Mouse (Mus musculus) limb, embryonic 14.5 days (tissue): ENCODE measurements at regions not wholly inside any gene's neighbourhood (a gene's known extent, or its start where the extent isn't known, plus 50 kb on each side); places are given as distances from the start of the nearest gene placed in this dataset.

Source experiments
- ATAC-seq: fragments of 200-750 bp; cut with Nextera tagmentation; 2 replicates; pipeline ENCODE4 v1.8.0; 2017; ENCODE audit warnings: low read depth, moderate number of reproducible peaks, moderate TSS enrichment; ENCODE audit not compliant: low FRiP score
- DNase-seq: peaks from one replicate; pipeline ENCODE4 v3.0.0-alpha.2; 2015; ENCODE audit warnings: low spot score
- H3K27ac ChIP-seq: fragments of 300-500 bp; sonication (generic); replicated peaks from 2 replicates; pipeline ENCODE4 v1.5.1; 2014; ENCODE audit warnings: low read depth, mild to moderate bottlenecking, low read length, moderate library complexity, mixed read lengths
- H3K27me3 ChIP-seq: fragments of 300-500 bp; sonication (generic); 2 replicates; pipeline ENCODE4 v1.6.1; 2014; ENCODE audit warnings: low read length, mixed read lengths; ENCODE audit not compliant: control insufficient read depth, insufficient read depth
- H3K36me3 ChIP-seq: fragments of 300-500 bp; sonication (generic); 2 replicates; pipeline ENCODE4 v1.6.1; 2014; ENCODE audit warnings: mild to moderate bottlenecking, low read length, moderate library complexity, mixed read lengths; ENCODE audit not compliant: control insufficient read depth, insufficient read depth
- H3K4me1 ChIP-seq: fragments of 300-500 bp; sonication (generic); 2 replicates; pipeline ENCODE4 v1.6.1; 2014; ENCODE audit warnings: antibody characterized with exemption, low read length, mixed read lengths; ENCODE audit not compliant: control insufficient read depth, insufficient read depth
- H3K4me2 ChIP-seq: fragments of 300-500 bp; sonication (generic); replicated peaks from 2 replicates; pipeline ENCODE4 v1.6.1; 2014; ENCODE audit warnings: low read depth, mild to moderate bottlenecking, low read length, moderate library complexity; ENCODE audit not compliant: severe bottlenecking
- H3K4me3 ChIP-seq: fragments of 300-500 bp; sonication (generic); replicated peaks from 2 replicates; pipeline ENCODE4 v1.5.1; 2014; ENCODE audit warnings: low read length
- H3K9ac ChIP-seq: fragments of 300-500 bp; sonication (generic); 2 replicates; pipeline ENCODE4 v1.6.1; 2014; ENCODE audit warnings: mild to moderate bottlenecking, low read depth, low read length, moderate library complexity; ENCODE audit not compliant: severe bottlenecking
- H3K9me3 ChIP-seq: fragments of 300-500 bp; sonication (generic); 2 replicates; pipeline ENCODE4 v1.6.1; 2016; ENCODE audit warnings: low read length; ENCODE audit not compliant: control insufficient read depth
- POLR2A ChIP-seq: fragments of 200-500 bp; IDR thresholded peaks from 2 replicates; pipeline ENCODE4 v1.8.0; 2012; ENCODE audit warnings: inconsistent platforms, mild to moderate bottlenecking, moderate library complexity, borderline replicate concordance; ENCODE audit not compliant: insufficient read depth, insufficient read length; ENCODE audit errors: extremely low read depth
- WGBS: fragments of 180-500 bp; shearing (Covaris S2); extraction: QIAGEN DNeasy Blood & Tissue Kit; methylation state at CpG from one replicate; pipeline ENCODE4 v1.1.7; 2014; 5-methylcytosine and 5-hydroxymethylcytosine counted together

- Histone ChIP-seq H3K9me3 (no peaks in the 10 kb centered on the region), H3K27ac (no peak overlapping the region), H3K4me3 (no peak overlapping the region), H3K36me3 (no peaks in the 10 kb centered on the region), H3K27me3 (no peaks in the 10 kb centered on the region), H3K4me1 (no peaks in the 10 kb centered on the region), H3K4me2 (no peak overlapping the region), H3K9ac (no peak overlapping the region)
- no peak for DNase-seq
- no peak for ATAC-seq
- WGBS = 71% methylated on average over 1 of the region's 1 CpGs
- TF ChIP-seq POLR2A = no peak
Observed at GRCm38 (mm10) chr2:8628007-8628406, 1118.6 kb upstream of the Celf2 start.

DNA sequence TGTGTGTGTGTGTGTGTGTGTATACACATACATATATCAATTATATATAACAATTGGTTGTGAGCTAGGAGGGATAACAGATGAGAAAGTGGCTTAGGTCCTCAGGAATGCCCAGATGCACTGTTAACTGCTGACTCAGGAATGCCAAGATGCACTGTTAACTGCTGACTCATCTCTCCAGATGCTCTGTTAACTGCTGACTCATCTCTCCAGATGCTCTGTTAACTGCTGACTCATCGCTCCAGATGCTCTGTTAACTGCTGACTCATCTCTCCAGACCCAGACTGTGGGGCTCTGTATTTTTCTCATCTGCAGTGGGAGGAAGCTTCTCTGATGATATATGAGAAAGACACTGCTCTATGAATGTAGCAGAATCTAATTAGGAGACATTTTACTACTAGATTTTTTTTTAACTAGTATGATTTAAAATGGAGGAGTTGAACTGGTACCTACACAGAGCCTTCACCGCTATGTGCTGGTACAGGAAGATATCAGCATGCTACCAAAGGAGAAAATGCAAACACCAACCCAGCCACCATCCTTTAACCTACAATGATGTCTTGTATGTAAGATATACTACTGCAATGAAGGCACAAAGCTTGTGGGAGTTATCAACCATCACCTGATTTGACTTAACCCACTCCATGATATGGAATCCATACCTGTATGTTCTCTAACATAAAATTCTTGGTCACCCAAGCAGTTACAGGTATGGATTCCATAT, 1119.3 kb upstream of the Celf2 start:
- 93% methylated on average over 2 of the region's 2 CpGs for WGBS
- no peaks in the 10 kb centered on the region for H3K36me3 ChIP-seq
- no peaks in the 10 kb centered on the region for H3K27me3 ChIP-seq
- DNase-seq (no peak), ATAC-seq (no peak)
- no peaks in the 10 kb centered on the region for H3K9me3 ChIP-seq
- no peak overlapping the region for H3K4me3 ChIP-seq
- H3K27ac ChIP-seq = no peak overlapping the region
- TF ChIP-seq POLR2A = no peak
- H3K4me1 ChIP-seq = no peaks in the 10 kb centered on the region
- no peak overlapping the region for H3K4me2 ChIP-seq
- H3K9ac ChIP-seq = no peak overlapping the region

DNA sequence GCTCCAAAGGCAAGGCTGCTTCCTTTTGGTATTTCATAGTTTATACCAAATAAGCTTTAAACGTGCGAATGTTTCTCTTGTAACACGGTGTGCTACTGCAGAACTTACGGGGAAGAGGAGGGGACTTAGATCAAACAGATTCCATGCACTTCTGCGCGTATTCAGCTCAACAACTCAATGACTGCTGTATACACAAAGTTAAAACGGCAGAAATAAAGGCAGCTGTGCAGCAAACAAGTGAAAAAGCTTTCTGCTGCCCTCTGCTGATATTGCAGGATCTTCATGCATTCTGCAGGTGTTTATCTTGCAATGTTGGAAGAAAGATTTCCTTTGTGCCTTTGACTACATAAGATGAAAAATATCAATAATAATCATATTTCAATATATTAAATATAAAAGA, 1128.7 kb upstream of the Celf2 start:
- WGBS = 36% methylated on average over 7 of the region's 7 CpGs
- no peaks in the 10 kb centered on the region for H3K9me3 ChIP-seq
- H3K4me1 ChIP-seq = no peaks in the 10 kb centered on the region
- TF ChIP-seq POLR2A = no peak
- H3K9ac ChIP-seq = no peak overlapping the region
- no peaks in the 10 kb centered on the region for H3K36me3 ChIP-seq
- no peak for ATAC-seq
- no peaks in the 10 kb centered on the region for H3K27me3 ChIP-seq
- no peak overlapping the region for H3K27ac ChIP-seq
- H3K4me3 ChIP-seq = no peak overlapping the region
- DNase-seq = peak; percentile 14
- H3K4me2 ChIP-seq = no peak overlapping the region

DNA sequence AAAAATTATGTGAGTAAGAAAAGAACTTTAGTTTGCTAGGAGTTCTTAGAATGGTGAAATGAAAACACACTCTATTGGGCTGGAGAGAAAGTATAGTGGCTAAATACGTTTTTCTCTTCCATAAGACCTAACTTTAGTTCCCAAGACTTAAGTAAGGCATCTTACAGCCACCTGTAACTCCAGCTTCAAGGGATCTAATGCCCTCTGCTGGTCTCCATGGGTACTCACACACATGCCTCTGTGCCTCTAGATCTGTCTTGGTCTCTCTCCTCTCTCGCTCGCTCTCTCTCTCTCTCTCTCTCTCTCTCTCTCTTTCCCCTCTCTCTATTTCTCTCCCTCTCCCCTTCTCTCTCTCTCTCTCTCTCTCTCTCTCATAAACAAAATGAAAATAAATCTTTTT, 1129.9 kb upstream of the Celf2 start:
- Histone ChIP-seq H3K4me1 (no peaks in the 10 kb centered on the region), H3K4me3 (no peak overlapping the region), H3K4me2 (no peak overlapping the region), H3K9ac (no peak overlapping the region), H3K27ac (no peak overlapping the region), H3K9me3 (no peaks in the 10 kb centered on the region), H3K36me3 (no peaks in the 10 kb centered on the region), H3K27me3 (no peaks in the 10 kb centered on the region)
- TF ChIP-seq POLR2A = no peak
- WGBS = 46% methylated on average over 3 of the region's 3 CpGs
- ATAC-seq (no peak), DNase-seq (peak; percentile 17)

- Histone ChIP-seq H3K36me3 (no peaks in the 10 kb centered on the region), H3K9ac (no peak overlapping the region), H3K27me3 (no peaks in the 10 kb centered on the region), H3K4me2 (no peak overlapping the region), H3K4me3 (no peak overlapping the region), H3K4me1 (no peaks in the 10 kb centered on the region), H3K27ac (no peak overlapping the region), H3K9me3 (no peaks in the 10 kb centered on the region)
- no peak for TF ChIP-seq POLR2A
- ATAC-seq (no peak), DNase-seq (peak; percentile 40)
- 33% methylated on average over 1 of the region's 1 CpGs for WGBS
Observed at GRCm38 (mm10) chr2:8645463-8645862, 1136.1 kb upstream of the Celf2 start.
